Mouse (Mus musculus) induced T-regulatory cell, adult 2 months (primary cell): Measurements from ENCODE around the gene Gm49711.
"Not testable (repeated sequence)": the region's sequence is repeated elsewhere in the genome, so short reads cannot be mapped to it uniquely, and the experiment has no call there.

Experiments
- DNase-seq: peaks from one replicate; pipeline ENCODE4 v3.0.0-alpha.2; 2012; ENCODE audit warnings: low read depth

Gm49711 gene

GRCm38 (mm10) chr16:92062832-92063231 lies 4.7 kb downstream of the Gm49711 start:
- DNase-seq, result no peak

- DNase-seq, result no peak
Observed at GRCm38 (mm10) chr16:92064801-92065200, 6.7 kb downstream of the Gm49711 start.

- no peak for DNase-seq
Observed at GRCm38 (mm10) chr16:92070338-92070737, 12.2 kb downstream of the Gm49711 start.

GRCm38 (mm10) chr16:92076797-92077196 lies 18.7 kb downstream of the Gm49711 start:
- no peak for DNase-seq

GRCm38 (mm10) chr16:92083771-92084453 lies 25.8 kb downstream of the Gm49711 start:
- DNase-seq, result no peak

GRCm38 (mm10) chr16:92089225-92089624 lies 31.1 kb downstream of the Gm49711 start:
- no peak for DNase-seq

GRCm38 (mm10) chr16:92091876-92092275 lies 33.8 kb downstream of the Gm49711 start:
- no peak for DNase-seq

- DNase-seq, result no peak
Observed at GRCm38 (mm10) chr16:92098351-92099051, 40.4 kb downstream of the Gm49711 start.

GRCm38 (mm10) chr16:92099598-92099997 lies 41.5 kb downstream of the Gm49711 start:
- DNase-seq, result no peak

- DNase-seq, result no peak
Observed at GRCm38 (mm10) chr16:92100111-92100510, 42.0 kb downstream of the Gm49711 start.

GRCm38 (mm10) chr16:92102115-92102514 lies 44.0 kb downstream of the Gm49711 start:
- no peak for DNase-seq

- DNase-seq, result not testable (repeated sequence)
Observed at GRCm38 (mm10) chr16:92102931-92103330, 44.8 kb downstream of the Gm49711 start.

- DNase-seq, result no peak
Observed at GRCm38 (mm10) chr16:92103572-92104331, 45.6 kb downstream of the Gm49711 start.

GRCm38 (mm10) chr16:92104332-92104590 lies 46.1 kb downstream of the Gm49711 start:
- DNase-seq, result no peak

- DNase-seq, result no peak
Observed at GRCm38 (mm10) chr16:92104951-92105350, 46.8 kb downstream of the Gm49711 start.

GRCm38 (mm10) chr16:92105631-92106030 lies 47.5 kb downstream of the Gm49711 start:
- DNase-seq, result no peak

- no peak for DNase-seq
Observed at GRCm38 (mm10) chr16:92107346-92107745, 49.2 kb downstream of the Gm49711 start.

GRCm38 (mm10) chr16:92114706-92115241 lies 56.7 kb downstream of the Gm49711 start:
- DNase-seq, result no peak

- DNase-seq, result no peak
Observed at GRCm38 (mm10) chr16:92115611-92116421, 57.7 kb downstream of the Gm49711 start.

GRCm38 (mm10) chr16:92117337-92118209 lies 59.5 kb downstream of the Gm49711 start:
- DNase-seq, result no peak

GRCm38 (mm10) chr16:92119013-92119515 lies 60.9 kb downstream of the Gm49711 start:
- no peak for DNase-seq
